Mouse (Mus musculus) neural tube, embryonic 14.5 days (tissue): Measurements from ENCODE around the gene Slc25a54. TPM values are rescaled to one million over a fixed set of nuclear protein-coding genes. Genes with fewer than 3 reads are reported as not detected.

ENCODE experiments used
- microRNA-seq: library from miRNA; unstranded; fragments of <30 nt; microRNA quantifications from one replicate; pipeline ENCODE4, GENCODE M21; 2016
- polyA plus RNA-seq: library from polyadenylated mRNA; unstranded; fragments of >200 nt; fragmentation: Nextera tagmentation; extraction: Ambion mirVana; gene quantifications from 2 replicates; pipeline ENCODE4 v1.2.1, GENCODE M21; 2014

Slc25a54 gene
- polyA plus RNA-seq, 1 experiment from 2014 or later = not detected

Small RNA genes within 50 kb of the gene (microRNA-seq; reads per million reads assigned to microRNA genes)
- gene Gm44384 = not detected

Other genes starting within 250 kb of the Slc25a54 start
- 11.5 and 16.0 TPM in 2 replicates for gene Stxbp3, start 239.9 kb upstream of the Slc25a54 start, polyA plus RNA-seq
- 0.07 TPM in 1 of 2 replicates, not detected in the other for gene Fndc7, start 190.5 kb upstream of the Slc25a54 start, polyA plus RNA-seq
- 46.3 and 47.7 TPM in 2 replicates for gene Prpf38b, start 168.7 kb upstream of the Slc25a54 start, polyA plus RNA-seq
- 2.3 and 3.1 TPM in 2 replicates for gene Henmt1, start 140.6 kb upstream of the Slc25a54 start, polyA plus RNA-seq
- not detected in 2 replicates for gene Gm9857, start 140.0 kb upstream of the Slc25a54 start, polyA plus RNA-seq
- gene Fam102b, start 52.9 kb upstream of the Slc25a54 start, polyA plus RNA-seq = 17.6 and 24.8 TPM in 2 replicates
- gene Slc25a24, start 42.7 kb downstream of the Slc25a54 start, polyA plus RNA-seq = 3.0 and 8.0 TPM in 2 replicates